Mouse (Mus musculus) lung, embryonic 15.5 days (tissue): ENCODE measurements at regions not wholly inside any gene's neighbourhood (a gene's known extent, or its start where the extent isn't known, plus 50 kb on each side); places are given as distances from the start of the nearest gene placed in this dataset.
A peak's percentile ranks its signal among the peaks of the same experiment; 100 is the strongest.

Experiments
- ATAC-seq: fragments of 200-750 bp; cut with Nextera tagmentation; 2 replicates; pipeline ENCODE4 v1.8.0; 2017; ENCODE audit warnings: moderate number of reproducible peaks, borderline replicate concordance; ENCODE audit not compliant: low FRiP score, low TSS enrichment; ENCODE audit errors: extremely low read depth
- H3K27ac ChIP-seq: fragments of 300-500 bp; sonication (generic); 2 replicates; pipeline ENCODE4 v1.5.1; 2015; ENCODE audit warnings: moderate library complexity, mild to moderate bottlenecking, inconsistent platforms
- H3K27me3 ChIP-seq: fragments of 300-500 bp; sonication (generic); 2 replicates; pipeline ENCODE4 v1.6.1; 2015; ENCODE audit warnings: inconsistent platforms
- H3K36me3 ChIP-seq: fragments of 300-500 bp; sonication (generic); 2 replicates; pipeline ENCODE4 v1.6.1; 2015; ENCODE audit warnings: inconsistent platforms
- H3K4me1 ChIP-seq: fragments of 300-500 bp; sonication (generic); 2 replicates; pipeline ENCODE4 v1.6.1; 2015; ENCODE audit warnings: inconsistent platforms
- H3K4me2 ChIP-seq: fragments of 300-500 bp; sonication (generic); 2 replicates; pipeline ENCODE4 v1.6.1; 2015; ENCODE audit warnings: inconsistent platforms, mild to moderate bottlenecking, moderate library complexity
- H3K4me3 ChIP-seq: fragments of 300-500 bp; sonication (generic); 2 replicates; pipeline ENCODE4 v1.5.1; 2015; ENCODE audit warnings: mild to moderate bottlenecking, inconsistent platforms
- H3K9ac ChIP-seq: fragments of 300-500 bp; sonication (generic); 2 replicates; pipeline ENCODE4 v1.6.1; 2015; ENCODE audit warnings: inconsistent platforms
- H3K9me3 ChIP-seq: fragments of 300-500 bp; sonication (generic); 2 replicates; pipeline ENCODE4 v1.6.1; 2016; ENCODE audit warnings: inconsistent platforms
- WGBS: fragments of 180-500 bp; shearing (Covaris S2); methylation state at CpG from one replicate; pipeline ENCODE4 v1.1.7; 2015; 5-methylcytosine and 5-hydroxymethylcytosine counted together

DNA sequence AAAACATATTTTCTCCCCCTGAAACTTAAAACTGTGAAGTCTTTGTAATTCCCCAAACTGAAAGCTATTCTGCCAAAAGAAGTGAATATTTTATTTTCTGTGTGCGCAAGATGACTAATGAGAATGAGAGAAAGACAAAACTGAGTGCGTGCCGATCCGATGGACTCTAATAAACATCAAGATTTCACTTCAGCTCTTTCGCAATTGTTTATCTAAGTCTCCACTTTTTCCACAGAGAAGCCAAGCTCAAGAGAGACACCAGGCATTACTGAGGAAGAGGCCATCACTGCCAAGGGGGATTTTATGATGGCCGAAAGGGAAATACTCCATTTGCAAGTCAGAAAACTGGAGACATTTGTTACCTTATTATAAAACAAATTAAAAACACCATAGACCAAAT lies 55.0 kb upstream of the Uqcrfs1 start:
- no peak; the same call in 1 of the 2 replicates for ATAC-seq
- 37% methylated on average over 6 of the region's 6 CpGs for WGBS
- H3K4me1 ChIP-seq: no peaks in the 10 kb centered on the region
- no peak overlapping the region for H3K9ac ChIP-seq
- H3K4me2 ChIP-seq: peak overlapping the region; percentile 23; the same call in 1 of the 2 replicates
- H3K27me3 ChIP-seq: no peaks in the 10 kb centered on the region
- H3K27ac ChIP-seq: no peak overlapping the region
- H3K4me3 ChIP-seq: no peak overlapping the region
- H3K36me3 ChIP-seq: no peaks in the 10 kb centered on the region
- H3K9me3 ChIP-seq: no peaks in the 10 kb centered on the region

DNA sequence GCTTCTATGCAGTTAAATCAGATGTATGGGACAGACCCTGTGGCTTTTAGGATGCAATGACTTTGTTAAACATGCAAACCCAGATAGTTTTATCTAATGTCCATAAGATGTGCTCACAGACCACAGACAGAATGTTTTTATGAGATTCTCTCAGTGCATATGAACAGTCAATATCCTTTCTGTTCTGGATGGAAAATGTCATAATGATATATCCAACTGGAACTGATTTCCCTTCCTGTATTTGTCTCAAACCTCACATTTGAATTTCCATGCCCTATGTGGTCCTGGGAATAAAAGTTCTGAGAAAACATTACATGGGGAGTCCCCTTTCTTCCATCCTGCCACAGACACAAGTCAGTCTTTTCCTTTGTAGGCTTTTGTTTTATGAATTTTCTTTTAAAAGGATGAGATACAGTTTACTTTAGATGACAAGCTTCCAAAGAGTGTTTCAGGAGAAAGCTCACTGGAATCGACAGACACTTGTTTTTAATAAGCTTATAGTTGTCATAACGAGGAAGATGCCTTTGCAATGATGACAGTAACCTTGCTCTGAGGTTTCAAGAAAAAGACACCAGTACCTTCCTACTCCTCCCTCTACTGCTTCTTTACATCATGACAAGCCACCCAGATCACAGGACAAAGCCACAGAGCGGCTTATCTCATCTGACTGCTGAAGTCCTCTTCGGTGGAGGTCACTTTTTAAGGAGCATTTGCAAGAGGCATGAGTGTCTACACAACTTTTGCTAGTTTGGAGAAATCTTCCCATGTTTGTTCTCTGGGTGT lies 55.7 kb upstream of the Uqcrfs1 start:
- ATAC-seq: no peak
- H3K27ac ChIP-seq: no peak overlapping the region
- H3K9ac ChIP-seq: no peak overlapping the region
- 71% methylated on average over 4 of the region's 4 CpGs for WGBS
- no peaks in the 10 kb centered on the region for H3K27me3 ChIP-seq
- H3K4me1 ChIP-seq: no peaks in the 10 kb centered on the region
- no peaks in the 10 kb centered on the region for H3K9me3 ChIP-seq
- H3K4me2 ChIP-seq: no peak overlapping the region
- H3K4me3 ChIP-seq: no peak overlapping the region
- H3K36me3 ChIP-seq: no peaks in the 10 kb centered on the region

DNA sequence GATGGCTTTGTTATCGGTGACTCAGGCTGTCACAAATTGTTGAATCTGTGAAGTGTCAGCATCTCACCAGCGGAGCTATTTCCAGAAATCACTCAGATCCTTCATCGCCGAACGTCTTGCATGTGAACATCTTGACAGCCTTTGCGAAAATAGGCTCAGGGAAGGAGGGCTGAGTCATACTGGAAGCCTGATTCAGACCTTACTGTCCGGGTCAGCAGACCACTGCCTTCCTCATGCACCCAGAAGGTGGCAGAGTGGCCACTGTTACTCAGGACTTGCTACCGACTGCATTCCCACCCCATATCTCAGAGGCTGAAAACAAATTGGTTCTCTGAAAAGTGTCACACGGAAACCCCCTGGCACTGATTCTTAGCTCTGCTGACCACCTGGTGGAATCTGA lies 55.9 kb upstream of the Dusp22 start:
- Histone ChIP-seq H3K4me2 (no peak overlapping the region), H3K27ac (no peak overlapping the region), H3K4me1 (no peaks in the 10 kb centered on the region), H3K9ac (no peak overlapping the region), H3K27me3 (no peaks in the 10 kb centered on the region), H3K36me3 (no peaks in the 10 kb centered on the region), H3K4me3 (no peak overlapping the region), H3K9me3 (no peaks in the 10 kb centered on the region)
- 57% methylated on average over 9 of the region's 9 CpGs for WGBS
- ATAC-seq: no peak

DNA sequence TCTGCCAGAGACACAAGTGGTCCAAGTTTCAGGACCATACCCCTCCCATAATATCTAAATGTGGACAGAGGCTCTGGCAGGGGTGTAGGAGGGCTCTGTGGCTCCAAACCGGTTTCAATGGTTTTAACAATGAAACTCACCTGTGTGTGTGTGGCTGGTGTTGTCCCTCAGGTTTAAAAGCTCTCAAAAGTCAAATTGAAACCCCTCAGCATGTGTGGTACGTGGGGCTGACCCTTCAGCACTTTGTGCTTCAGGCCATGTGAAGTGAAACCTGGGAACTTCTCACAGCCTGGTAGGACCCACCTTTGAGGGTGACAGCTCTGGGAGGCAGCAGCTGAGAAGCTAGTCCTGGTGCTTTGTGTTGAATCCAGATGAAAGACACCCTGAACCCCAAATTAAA lies 52.5 kb upstream of the Dusp22 start:
- H3K9me3 ChIP-seq: no peaks in the 10 kb centered on the region
- H3K9ac ChIP-seq: no peak overlapping the region
- no peaks in the 10 kb centered on the region for H3K27me3 ChIP-seq
- WGBS: 39% methylated on average over 2 of the region's 2 CpGs
- H3K27ac ChIP-seq: no peak overlapping the region
- ATAC-seq: no peak
- no peak overlapping the region for H3K4me3 ChIP-seq
- no peaks in the 10 kb centered on the region for H3K36me3 ChIP-seq
- no peaks in the 10 kb centered on the region for H3K4me1 ChIP-seq
- H3K4me2 ChIP-seq: no peak overlapping the region

DNA sequence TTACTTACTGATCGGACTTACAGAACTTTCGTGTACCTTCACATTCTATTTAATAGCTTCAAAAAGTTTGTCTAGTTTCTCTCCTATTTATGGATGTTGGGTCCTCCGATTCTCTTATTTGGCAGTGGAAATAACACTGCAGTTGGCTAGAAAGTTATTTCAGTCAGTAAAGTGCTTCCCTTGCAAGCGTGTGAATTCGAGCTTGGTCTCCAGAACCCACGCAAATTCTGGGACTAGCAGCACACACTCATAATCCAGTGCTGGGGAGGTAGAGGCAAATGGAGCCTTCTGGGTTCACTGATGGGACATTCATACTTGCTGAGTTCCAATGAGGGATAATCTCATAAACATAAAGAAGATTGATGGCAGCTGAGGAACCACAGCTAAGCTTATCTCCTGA lies 51.9 kb upstream of the Dusp22 start:
- H3K9ac ChIP-seq: no peak overlapping the region
- H3K27me3 ChIP-seq: no peaks in the 10 kb centered on the region
- WGBS: 75% methylated on average over 6 of the region's 6 CpGs

GRCm38 (mm10) chr13:30609784-30610183 lies 50.0 kb upstream of the Dusp22 start:
- ATAC-seq: no peak
- no peaks in the 10 kb centered on the region for H3K27me3 ChIP-seq
- no peak overlapping the region for H3K27ac ChIP-seq
- H3K9ac ChIP-seq: no peak overlapping the region
- H3K4me3 ChIP-seq: no peak overlapping the region
- no peaks in the 10 kb centered on the region for H3K9me3 ChIP-seq
- WGBS: 86% methylated on average over 3 of the region's 3 CpGs
- no peaks in the 10 kb centered on the region for H3K4me1 ChIP-seq
- H3K36me3 ChIP-seq: no peaks in the 10 kb centered on the region
- H3K4me2 ChIP-seq: no peak overlapping the region

More for the DNA sequence above, 51.9 kb upstream of the Dusp22 start:
- no peak overlapping the region for H3K4me2 ChIP-seq
- no peaks in the 10 kb centered on the region for H3K4me1 ChIP-seq
- no peak overlapping the region for H3K4me3 ChIP-seq
- H3K9me3 ChIP-seq: no peaks in the 10 kb centered on the region
- no peak for ATAC-seq
- H3K36me3 ChIP-seq: no peaks in the 10 kb centered on the region
- H3K27ac ChIP-seq: no peak overlapping the region
